Mouse (Mus musculus): ENCODE measurements at regions not wholly inside any gene's neighbourhood (a gene's known extent, or its start where the extent isn't known, plus 50 kb on each side); places are given as distances from the start of the nearest gene placed in this dataset.

DNA sequence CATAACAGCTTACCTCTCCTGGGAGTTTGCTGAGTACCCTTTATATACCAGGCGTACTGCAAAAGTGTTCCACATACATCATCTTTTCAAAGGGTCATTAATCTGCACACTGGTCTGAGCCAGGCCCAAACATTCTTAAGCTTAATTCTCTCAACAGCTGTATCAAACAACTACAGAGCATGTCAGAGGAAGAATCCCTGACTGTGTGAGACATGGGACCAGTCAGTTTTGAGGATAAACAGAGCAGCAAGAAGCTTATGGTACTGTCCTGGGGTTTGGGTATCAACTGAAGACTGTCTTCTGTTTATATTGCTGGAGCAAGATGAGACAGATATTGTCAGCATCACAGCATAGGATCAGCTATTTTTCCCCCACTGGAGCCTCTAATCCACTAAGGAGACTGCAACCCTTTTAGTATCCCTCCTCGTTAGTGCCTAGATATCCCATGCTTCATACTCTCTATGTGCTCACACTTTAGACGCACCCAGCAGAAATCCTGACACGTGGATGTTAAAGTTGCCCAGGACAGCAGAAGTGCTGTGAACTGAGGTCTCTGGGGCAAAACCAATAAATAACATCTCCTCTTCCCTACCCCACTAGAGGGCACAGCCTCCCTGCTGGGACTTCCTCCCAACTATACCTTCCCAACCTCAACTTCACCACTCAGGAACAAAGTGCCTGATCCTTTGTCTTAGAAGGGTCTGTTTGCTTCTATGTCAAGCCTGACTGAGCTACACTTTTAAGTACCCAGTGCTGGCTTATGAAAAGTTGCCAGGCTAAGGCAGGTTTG lies 271.6 kb downstream of the Gm826 start:
- H3K4me1 ChIP-seq (ENCODE audit: control insufficient read depth, low read depth, low read length): no peaks in the 10 kb centered on the region
- H3K4me2 ChIP-seq (ENCODE audit: low read depth, low read length): no peak overlapping the region
- no peaks in the 10 kb centered on the region for H3K9me3 ChIP-seq (replicated peaks; ENCODE audit: control insufficient read depth, low read length)
- WGBS (ENCODE audit: insufficient replicate concordance): 44% methylated on average over 4 of the region's 4 CpGs
- no peak overlapping the region for H3K9ac ChIP-seq (ENCODE audit: low read depth, low read length)
- no peak overlapping the region for H3K4me3 ChIP-seq (ENCODE audit: low read depth, low read length)
- ATAC-seq (ENCODE audit: low read depth): no peak
- H3K36me3 ChIP-seq (ENCODE audit: control insufficient read depth, insufficient read depth): no peaks in the 10 kb centered on the region
- H3K27ac ChIP-seq (ENCODE audit: low read length): no peak overlapping the region
- no peaks in the 10 kb centered on the region for H3K27me3 ChIP-seq (ENCODE audit: control insufficient read depth, insufficient read depth, low read depth, low read length)

- Histone ChIP-seq H3K4me1 (ENCODE audit: control insufficient read depth, low read depth, low read length) (no peaks in the 10 kb centered on the region), H3K27ac (ENCODE audit: low read length) (no peak overlapping the region), H3K36me3 (ENCODE audit: control insufficient read depth, insufficient read depth) (no peaks in the 10 kb centered on the region), H3K4me2 (ENCODE audit: low read depth, low read length) (no peak overlapping the region), H3K27me3 (ENCODE audit: control insufficient read depth, insufficient read depth, low read depth, low read length) (no peaks in the 10 kb centered on the region), H3K9ac (ENCODE audit: low read depth, low read length) (no peak overlapping the region), H3K4me3 (ENCODE audit: low read depth, low read length) (no peak overlapping the region), H3K9me3 (replicated peaks; ENCODE audit: control insufficient read depth, low read length) (no peaks in the 10 kb centered on the region)
- no peak for ATAC-seq (ENCODE audit: low read depth)
- WGBS (ENCODE audit: insufficient replicate concordance): 49% methylated on average over 5 of the region's 5 CpGs
Observed at GRCm38 (mm10) chr2:160060091-160060490, 273.9 kb downstream of the Gm826 start.

DNA sequence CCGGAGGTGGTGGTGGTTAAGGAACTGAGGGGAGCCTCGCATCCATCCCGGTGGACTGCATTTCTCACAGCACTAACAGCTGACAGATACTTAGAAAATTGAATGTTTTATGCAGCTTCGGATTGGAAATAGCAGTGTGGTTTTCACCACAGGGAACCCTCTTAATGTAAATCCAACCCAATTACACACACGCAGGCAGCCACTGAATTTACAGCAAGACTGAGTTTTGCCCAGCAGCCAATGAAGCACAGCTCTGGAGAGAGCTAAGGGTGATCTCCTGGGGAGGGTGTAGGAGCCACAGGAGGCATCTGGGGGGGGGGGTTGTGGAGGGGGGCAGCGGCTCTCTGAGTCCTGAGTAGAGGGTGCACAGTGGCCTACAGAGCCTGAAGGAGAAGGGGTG lies 276.8 kb downstream of the Gm826 start:
- no peaks in the 10 kb centered on the region for H3K27me3 ChIP-seq (ENCODE audit: control insufficient read depth, insufficient read depth, low read depth, low read length)
- ATAC-seq (ENCODE audit: low read depth): no peak
- H3K27ac ChIP-seq (ENCODE audit: low read length): no peak overlapping the region
- 47% methylated on average over 6 of the region's 6 CpGs for WGBS (ENCODE audit: insufficient replicate concordance)
- H3K4me1 ChIP-seq (ENCODE audit: control insufficient read depth, low read depth, low read length): no peaks in the 10 kb centered on the region
- H3K4me2 ChIP-seq (ENCODE audit: low read depth, low read length): no peak overlapping the region
- no peaks in the 10 kb centered on the region for H3K36me3 ChIP-seq (ENCODE audit: control insufficient read depth, insufficient read depth)
- H3K9me3 ChIP-seq (replicated peaks; ENCODE audit: control insufficient read depth, low read length): no peaks in the 10 kb centered on the region
- no peak overlapping the region for H3K9ac ChIP-seq (ENCODE audit: low read depth, low read length)
- no peak overlapping the region for H3K4me3 ChIP-seq (ENCODE audit: low read depth, low read length)

DNA sequence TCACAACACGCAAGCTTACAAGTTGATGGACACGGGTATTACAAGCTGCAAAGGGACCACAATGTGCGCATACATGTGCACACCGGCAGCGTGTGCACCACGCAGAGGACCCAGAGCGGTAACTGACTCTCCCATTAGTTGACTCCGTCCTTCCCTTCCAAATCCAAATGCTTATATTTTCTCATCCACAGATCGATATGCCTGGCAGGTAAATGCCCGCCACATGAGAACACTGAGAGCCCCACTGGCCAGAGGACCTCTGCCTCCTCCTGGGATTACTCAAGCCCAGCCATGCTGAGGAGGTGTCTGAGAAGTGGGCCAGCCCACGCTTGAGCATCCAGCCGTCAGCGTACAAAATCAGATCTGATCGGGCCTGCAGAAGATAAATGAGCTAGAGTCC lies 279.6 kb downstream of the Gm826 start:
- no peak overlapping the region for H3K4me3 ChIP-seq (ENCODE audit: low read depth, low read length)
- no peak for ATAC-seq (ENCODE audit: low read depth)
- 75% methylated on average over 14 of the region's 14 CpGs for WGBS (ENCODE audit: insufficient replicate concordance)
- no peaks in the 10 kb centered on the region for H3K4me1 ChIP-seq (ENCODE audit: control insufficient read depth, low read depth, low read length)
- no peak overlapping the region for H3K4me2 ChIP-seq (ENCODE audit: low read depth, low read length)
- no peaks in the 10 kb centered on the region for H3K27me3 ChIP-seq (ENCODE audit: control insufficient read depth, insufficient read depth, low read depth, low read length)
- no peak overlapping the region for H3K9ac ChIP-seq (ENCODE audit: low read depth, low read length)
- H3K9me3 ChIP-seq (replicated peaks; ENCODE audit: control insufficient read depth, low read length): no peaks in the 10 kb centered on the region
- H3K36me3 ChIP-seq (ENCODE audit: control insufficient read depth, insufficient read depth): no peaks in the 10 kb centered on the region
- no peak overlapping the region for H3K27ac ChIP-seq (ENCODE audit: low read length)

GRCm38 (mm10) chr2:160048286-160048685 lies 285.7 kb downstream of the Gm826 start:
- Histone ChIP-seq H3K4me1 (ENCODE audit: control insufficient read depth, low read depth, low read length) (no peaks in the 10 kb centered on the region), H3K9ac (ENCODE audit: low read depth, low read length) (no peak overlapping the region), H3K4me3 (ENCODE audit: low read depth, low read length) (no peak overlapping the region), H3K4me2 (ENCODE audit: low read depth, low read length) (no peak overlapping the region), H3K36me3 (ENCODE audit: control insufficient read depth, insufficient read depth) (no peaks in the 10 kb centered on the region), H3K27me3 (ENCODE audit: control insufficient read depth, insufficient read depth, low read depth, low read length) (no peaks in the 10 kb centered on the region), H3K9me3 (replicated peaks; ENCODE audit: control insufficient read depth, low read length) (no peaks in the 10 kb centered on the region), H3K27ac (ENCODE audit: low read length) (no peak overlapping the region)
- WGBS (ENCODE audit: insufficient replicate concordance): 70% methylated on average over 9 of the region's 9 CpGs
- ATAC-seq (ENCODE audit: low read depth): no peak

GRCm38 (mm10) chr2:160046881-160047543 lies 286.9 kb downstream of the Gm826 start:
- Histone ChIP-seq H3K27me3 (ENCODE audit: control insufficient read depth, insufficient read depth, low read depth, low read length) (no peaks in the 10 kb centered on the region), H3K36me3 (ENCODE audit: control insufficient read depth, insufficient read depth) (no peaks in the 10 kb centered on the region), H3K4me2 (ENCODE audit: low read depth, low read length) (no peak overlapping the region), H3K27ac (ENCODE audit: low read length) (no peak overlapping the region), H3K9ac (ENCODE audit: low read depth, low read length) (no peak overlapping the region), H3K9me3 (replicated peaks; ENCODE audit: control insufficient read depth, low read length) (no peaks in the 10 kb centered on the region), H3K4me3 (ENCODE audit: low read depth, low read length) (no peak overlapping the region), H3K4me1 (ENCODE audit: control insufficient read depth, low read depth, low read length) (no peaks in the 10 kb centered on the region)
- 20% methylated on average over 7 of the region's 7 CpGs for WGBS (ENCODE audit: insufficient replicate concordance)
- ATAC-seq (ENCODE audit: low read depth): no peak

DNA sequence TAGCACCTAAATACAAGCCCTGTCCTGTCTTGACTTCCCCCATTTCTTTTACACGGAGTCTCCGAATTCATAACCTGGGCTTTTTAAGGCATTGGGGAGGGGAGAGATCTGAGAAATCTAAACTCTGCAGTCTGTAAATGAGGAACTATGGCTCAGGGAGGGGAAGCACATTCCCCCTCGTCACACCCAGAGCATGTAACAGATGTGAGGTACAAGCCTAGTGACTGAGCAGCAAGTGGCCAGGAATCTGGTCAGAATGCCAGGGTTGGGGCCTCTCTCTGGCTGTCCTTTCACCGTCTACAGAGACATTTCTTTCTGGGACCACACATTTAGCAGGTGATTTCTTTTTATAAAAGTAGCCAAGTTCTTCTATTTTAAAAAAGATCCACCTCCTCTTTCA lies 289.4 kb downstream of the Gm826 start:
- no peak overlapping the region for H3K4me3 ChIP-seq (ENCODE audit: low read depth, low read length)
- H3K27ac ChIP-seq (ENCODE audit: low read length): no peak overlapping the region
- no peaks in the 10 kb centered on the region for H3K36me3 ChIP-seq (ENCODE audit: control insufficient read depth, insufficient read depth)
- ATAC-seq (ENCODE audit: low read depth): no peak
- H3K4me2 ChIP-seq (ENCODE audit: low read depth, low read length): no peak overlapping the region
- no peak overlapping the region for H3K9ac ChIP-seq (ENCODE audit: low read depth, low read length)
- H3K9me3 ChIP-seq (replicated peaks; ENCODE audit: control insufficient read depth, low read length): no peaks in the 10 kb centered on the region
- no peaks in the 10 kb centered on the region for H3K4me1 ChIP-seq (ENCODE audit: control insufficient read depth, low read depth, low read length)
- H3K27me3 ChIP-seq (ENCODE audit: control insufficient read depth, insufficient read depth, low read depth, low read length): no peaks in the 10 kb centered on the region
- WGBS (ENCODE audit: insufficient replicate concordance): 56% methylated on average over 4 of the region's 4 CpGs

DNA sequence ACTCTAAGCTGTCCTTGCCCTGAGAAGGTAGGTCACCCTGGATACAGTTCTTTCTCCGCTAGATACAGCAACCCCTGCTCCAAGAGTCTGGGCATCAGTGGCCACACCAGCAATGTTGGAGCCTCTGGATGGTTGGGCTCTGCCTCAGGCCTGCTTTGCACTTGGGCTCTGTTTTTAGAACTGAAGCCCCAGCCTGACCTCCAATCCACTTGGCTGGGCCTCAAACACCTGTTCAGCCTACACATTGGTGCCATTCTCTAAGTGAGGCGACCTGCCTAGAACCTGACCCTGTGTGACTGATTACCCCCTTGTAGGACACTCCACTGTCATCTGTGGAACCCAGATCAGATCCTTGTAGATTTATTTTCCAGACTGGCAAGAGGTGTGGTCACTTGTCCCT lies 289.8 kb downstream of the Gm826 start:
- Histone ChIP-seq H3K27ac (ENCODE audit: low read length) (no peak overlapping the region), H3K9ac (ENCODE audit: low read depth, low read length) (no peak overlapping the region), H3K36me3 (ENCODE audit: control insufficient read depth, insufficient read depth) (no peaks in the 10 kb centered on the region), H3K27me3 (ENCODE audit: control insufficient read depth, insufficient read depth, low read depth, low read length) (no peaks in the 10 kb centered on the region), H3K4me2 (ENCODE audit: low read depth, low read length) (no peak overlapping the region), H3K9me3 (replicated peaks; ENCODE audit: control insufficient read depth, low read length) (no peaks in the 10 kb centered on the region), H3K4me1 (ENCODE audit: control insufficient read depth, low read depth, low read length) (no peaks in the 10 kb centered on the region), H3K4me3 (ENCODE audit: low read depth, low read length) (no peak overlapping the region)
- ATAC-seq (ENCODE audit: low read depth): no peak
- WGBS (ENCODE audit: insufficient replicate concordance): 45% methylated on average over 2 of the region's 2 CpGs

GRCm38 (mm10) chr2:160029432-160029831 lies 304.5 kb downstream of the Gm826 start:
- Histone ChIP-seq H3K4me3 (ENCODE audit: low read depth, low read length) (no peak overlapping the region), H3K27ac (ENCODE audit: low read length) (no peak overlapping the region), H3K27me3 (ENCODE audit: control insufficient read depth, insufficient read depth, low read depth, low read length) (no peaks in the 10 kb centered on the region), H3K9me3 (replicated peaks; ENCODE audit: control insufficient read depth, low read length) (no peaks in the 10 kb centered on the region), H3K4me2 (ENCODE audit: low read depth, low read length) (no peak overlapping the region), H3K9ac (ENCODE audit: low read depth, low read length) (no peak overlapping the region), H3K4me1 (ENCODE audit: control insufficient read depth, low read depth, low read length) (no peaks in the 10 kb centered on the region), H3K36me3 (ENCODE audit: control insufficient read depth, insufficient read depth) (no peaks in the 10 kb centered on the region)
- ATAC-seq (ENCODE audit: low read depth): no peak
- 50% methylated on average over 1 of the region's 1 CpGs for WGBS (ENCODE audit: insufficient replicate concordance)
